In genomic region chr12:71625115-71625514, GRCm38 (mm10) we compare ENCODE assay signal across 24 mouse cellular contexts.
DNase-seq lines count a peak whose midpoint lies in the region; ATAC-seq and TF ChIP-seq lines count a peak whose summit lies in the region.
"Had no signal": no experiment of that assay in that cellular context is flagged by ENCODE, and none has a peak within 500 bp of the region (broad histone marks: within the 10 kb centered on the region; RNA-seq: fewer than 3 reads in every experiment).

No protein-coding gene starts in this region.

- 51% methylated on average over 4 of the region's 4 CpGs for WGBS in heart, embryonic 12.5 days
- WGBS in intestine, embryonic 16.5 days: 55% methylated on average over 4 of the region's 4 CpGs
- WGBS in intestine, postnatal 0 days: 54% methylated on average over 4 of the region's 4 CpGs

- H3K4me3 ChIP-seq in heart, embryonic 12.5 days: no peak overlapping the region
- no peak overlapping the region for H3K4me3 ChIP-seq in intestine, embryonic 16.5 days (ENCODE audit: low read length)
- no peak overlapping the region for H3K4me3 ChIP-seq in intestine, postnatal 0 days (ENCODE audit: low read depth, low read length)
- H3K4me3 ChIP-seq: embryonic facial prominence, embryonic 10.5 days; embryonic facial prominence, embryonic 12.5 days; forebrain, embryonic 13.5 days; forebrain, embryonic 15.5 days had no signal

- H3K9ac ChIP-seq in heart, embryonic 12.5 days: no peak overlapping the region
- H3K9ac ChIP-seq in intestine, embryonic 16.5 days (ENCODE audit: low read depth, low read length): no peak overlapping the region
- no peak overlapping the region for H3K9ac ChIP-seq in intestine, postnatal 0 days (ENCODE audit: low read depth, low read length)
- H3K9ac ChIP-seq: embryonic facial prominence, embryonic 12.5 days; forebrain, embryonic 13.5 days; forebrain, embryonic 15.5 days; forebrain, postnatal 0 days had no signal

- peak; percentile 59 to 66 for DNase-seq in adrenal gland, adult (ENCODE audit: inconsistent age in 2 of 2, low spot score in 1 of 2)
- no peak for DNase-seq in adrenal gland, postnatal 10 days
- DNase-seq in heart, adult 11 months: peak; percentile 61
- DNase-seq: adrenal gland, adult 2 months; adrenal gland, postnatal 25 days; B cell, adult 2 months; cerebellum, adult 11-12 months; cerebellum, adult 2 months; cerebellum, adult 9-10 months; cerebellum, postnatal 10 days; cerebellum, postnatal 25 days; forebrain, postnatal 0 days had no signal

- H3K27ac ChIP-seq in heart, embryonic 12.5 days (ENCODE audit: poor library complexity, severe bottlenecking): no peak overlapping the region
- no peak overlapping the region for H3K27ac ChIP-seq in intestine, embryonic 16.5 days (ENCODE audit: low read length)
- H3K27ac ChIP-seq in intestine, postnatal 0 days (ENCODE audit: low read depth, low read length): no peak overlapping the region
- H3K27ac ChIP-seq: embryonic facial prominence, embryonic 10.5 days; embryonic facial prominence, embryonic 12.5 days; forebrain, embryonic 13.5 days; forebrain, embryonic 15.5 days had no signal

- H3K36me3 ChIP-seq in heart, embryonic 12.5 days: no peaks in the 10 kb centered on the region
- no peaks in the 10 kb centered on the region for H3K36me3 ChIP-seq in intestine, embryonic 16.5 days (ENCODE audit: control insufficient read depth, insufficient read depth, low read length)
- H3K36me3 ChIP-seq in intestine, postnatal 0 days (ENCODE audit: control insufficient read depth, insufficient read depth): no peaks in the 10 kb centered on the region
- H3K36me3 ChIP-seq: embryonic facial prominence, embryonic 10.5 days; embryonic facial prominence, embryonic 12.5 days; forebrain, embryonic 15.5 days; G1E had no signal

- no peak for TF ChIP-seq CTCF in intestine, postnatal 0 days (IDR thresholded peaks at IDR 0.05; ENCODE audit: low read depth)

- H3K4me1 ChIP-seq in heart, embryonic 12.5 days (replicated peaks): peaks cover 41% of the 10 kb centered on the region
- peaks cover 14% of the 10 kb centered on the region for H3K4me1 ChIP-seq in intestine, embryonic 16.5 days (ENCODE audit: control insufficient read depth, insufficient read depth, low read length)
- H3K4me1 ChIP-seq in intestine, postnatal 0 days (replicated peaks; ENCODE audit: control insufficient read depth, insufficient read depth, low read length): no peaks in the 10 kb centered on the region; the same call in 1 of the 2 replicates

- H3K27me3 ChIP-seq in heart, embryonic 12.5 days (replicated peaks): no peaks in the 10 kb centered on the region
- no peaks in the 10 kb centered on the region for H3K27me3 ChIP-seq in intestine, embryonic 16.5 days (replicated peaks; ENCODE audit: control insufficient read depth, insufficient read depth, low read length)
- no peaks in the 10 kb centered on the region for H3K27me3 ChIP-seq in intestine, postnatal 0 days (replicated peaks; ENCODE audit: control insufficient read depth, insufficient read depth, low read length)
- H3K27me3 ChIP-seq: CH12.LX; embryonic facial prominence, embryonic 12.5 days; forebrain, embryonic 13.5 days; forebrain, embryonic 15.5 days; Patski had no signal

- no peak for ATAC-seq in heart, embryonic 12.5 days (ENCODE audit: insufficient number of reproducible peaks, low FRiP score)
- 0 out of 2 replicates have a peak, but pooled peaks have one; percentile 50 for ATAC-seq in intestine, embryonic 16.5 days
- ATAC-seq in intestine, postnatal 0 days: no peak
- ATAC-seq: activated CD4-positive, CD25-positive, alpha-beta regulatory T cell, adult 4 months; CD4-positive, CD25-positive, alpha-beta regulatory T cell, adult 4 months; forebrain, embryonic 13.5 days; forebrain, embryonic 15.5 days; forebrain, postnatal 0 days; Patski had no signal

- no peak overlapping the region for H3K4me2 ChIP-seq in heart, embryonic 12.5 days
- no peak overlapping the region for H3K4me2 ChIP-seq in intestine, embryonic 16.5 days (ENCODE audit: low read depth, low read length)
- H3K4me2 ChIP-seq in intestine, postnatal 0 days (replicated peaks; ENCODE audit: low read depth): no peak overlapping the region
- H3K4me2 ChIP-seq: embryonic facial prominence, embryonic 12.5 days; forebrain, embryonic 13.5 days; forebrain, embryonic 15.5 days had no signal

- no peaks in the 10 kb centered on the region for H3K9me3 ChIP-seq in heart, embryonic 12.5 days (replicated peaks)
- no peaks in the 10 kb centered on the region for H3K9me3 ChIP-seq in intestine, embryonic 16.5 days (ENCODE audit: control insufficient read depth, low read length)
- no peaks in the 10 kb centered on the region for H3K9me3 ChIP-seq in intestine, postnatal 0 days (ENCODE audit: control insufficient read depth)
- H3K9me3 ChIP-seq: embryonic facial prominence, embryonic 10.5 days; embryonic facial prominence, embryonic 12.5 days; forebrain, embryonic 13.5 days; forebrain, embryonic 15.5 days; G1E had no signal
